Mouse (Mus musculus) NIH3T3 (cell line): ENCODE measurements around the gene Vmn1r84.

Experiments used
- DNase-seq: peaks from one replicate; pipeline ENCODE4 v3.0.0-alpha.2; 2012; ENCODE audit warnings: low read depth

Vmn1r84 gene

GRCm38 (mm10) chr7:12369173-12369572, at the start of gene Vmn1r84:
Gene Vmn1r84, minus strand, starts transcription at chr7:12369273.
- DNase-seq: no peak

- no peak for DNase-seq
These were observed 39.7 kb downstream of the Vmn1r84 start, which contains the start of gene Vmn1r83 for GRCm38 (mm10) chr7:12329381-12329780. Gene Vmn1r83, minus strand, starts transcription at chr7:12329481.
